Mouse (Mus musculus): ENCODE results near the gene Pstpip1. TPM values are rescaled to one million over a fixed set of nuclear protein-coding genes. Genes with fewer than 3 reads are reported as not detected.

Pstpip1 gene
- polyA plus RNA-seq, 1 experiment from 2014 or later, result 0.68 TPM

- peaks cover 8% of the 10 kb centered on the region; the same call in 1 of the 2 replicates for H3K27me3 ChIP-seq (ENCODE audit: poor library complexity, severe bottlenecking)
- no peak for DNase-seq (ENCODE audit: extremely low spot score, low spot score)
- WGBS, result 67% methylated on average over 5 of the region's 5 CpGs
- H3K4me1 ChIP-seq, result peaks cover 45% of the 10 kb centered on the region
- 0 out of 2 replicates have a peak, but pooled peaks cover 2% of the 10 kb centered on the region for H3K9me3 ChIP-seq
- no peaks in the 10 kb centered on the region for H3K36me3 ChIP-seq (replicated peaks)
- no peak overlapping the region for H3K4me3 ChIP-seq
- H3K27ac ChIP-seq, result no peak overlapping the region
Measured at GRCm38 (mm10) chr9:56166161-56166560, 76.4 kb downstream of the Pstpip1 start.

GRCm38 (mm10) chr9:56167690-56168089 is 77.9 kb downstream of the Pstpip1 start:
- H3K36me3 ChIP-seq (replicated peaks), result no peaks in the 10 kb centered on the region
- peaks cover 35% of the 10 kb centered on the region for H3K4me1 ChIP-seq
- 23% methylated on average over 6 of the region's 6 CpGs for WGBS
- DNase-seq (ENCODE audit: extremely low spot score, low spot score), result no peak
- peaks cover 4% of the 10 kb centered on the region; the same call in 1 of the 2 replicates for H3K27me3 ChIP-seq (ENCODE audit: poor library complexity, severe bottlenecking)
- no peak overlapping the region for H3K27ac ChIP-seq
- 0 out of 2 replicates have a peak, but pooled peaks cover 2% of the 10 kb centered on the region for H3K9me3 ChIP-seq
- no peak overlapping the region for H3K4me3 ChIP-seq

- Histone ChIP-seq H3K4me1 (peaks cover 7% of the 10 kb centered on the region), H3K36me3 (replicated peaks) (no peaks in the 10 kb centered on the region), H3K27ac (no peak overlapping the region), H3K4me3 (no peak overlapping the region), H3K9me3 (0 out of 2 replicates have a peak, but pooled peaks cover 1% of the 10 kb centered on the region), H3K27me3 (ENCODE audit: poor library complexity, severe bottlenecking) (no peaks in the 10 kb centered on the region)
- no peak for DNase-seq (ENCODE audit: extremely low spot score, low spot score)
- WGBS, result 91% methylated on average over 3 of the region's 3 CpGs
Measured at GRCm38 (mm10) chr9:56175316-56175715, 85.6 kb downstream of the Pstpip1 start.

- no peak for DNase-seq (ENCODE audit: extremely low spot score, low spot score)
- H3K27ac ChIP-seq, result no peak overlapping the region
Measured at GRCm38 (mm10) chr9:56177354-56177753, 87.6 kb downstream of the Pstpip1 start.

More at GRCm38 (mm10) chr9:56177354-56177753, 87.6 kb downstream of the Pstpip1 start:
- no peak overlapping the region for H3K4me3 ChIP-seq
- no peaks in the 10 kb centered on the region for H3K36me3 ChIP-seq (replicated peaks)
- WGBS, result 83% methylated on average over 4 of the region's 4 CpGs
- peaks cover 14% of the 10 kb centered on the region for H3K4me1 ChIP-seq
- H3K27me3 ChIP-seq (ENCODE audit: poor library complexity, severe bottlenecking), result no peaks in the 10 kb centered on the region
- no peaks in the 10 kb centered on the region for H3K9me3 ChIP-seq

Other genes starting within 250 kb of the Pstpip1 start
- gene Scaper, start 151.8 kb upstream of the Pstpip1 start, polyA plus RNA-seq (2016; fragmentation: Nextera tagmentation; extraction: Ambion mirVana), result 6.0 and 6.1 TPM in 2 replicates
- not detected in 2 replicates for gene 4930563M21Rik, start 79.4 kb upstream of the Pstpip1 start, polyA plus RNA-seq (2016; fragmentation: Nextera tagmentation; extraction: Ambion mirVana)
- gene Rcn2, start 48.1 kb upstream of the Pstpip1 start, polyA plus RNA-seq (2016; fragmentation: Nextera tagmentation; extraction: Ambion mirVana), result 273 and 288 TPM in 2 replicates
- 510 and 526 TPM in 2 replicates for gene Tspan3, start 75.5 kb downstream of the Pstpip1 start, polyA plus RNA-seq (2016; fragmentation: Nextera tagmentation; extraction: Ambion mirVana)

Data from forebrain, embryonic 10.5 days (tissue).